Comparison of ENCODE assay signal across 9 mouse cellular contexts in genomic region chr3:87620218-87620891, GRCm38 (mm10). TPM values are rescaled to one million over a fixed set of nuclear protein-coding genes. Genes with fewer than 3 reads are reported as not detected.
DNase-seq lines count a peak whose midpoint lies in the region; ATAC-seq lines count a peak whose summit lies in the region.
"Had no signal": no experiment of that assay in that cellular context is flagged by ENCODE, and none has a peak within 500 bp of the region (broad histone marks: within the 10 kb centered on the region; RNA-seq: fewer than 3 reads in every experiment).

No protein-coding gene starts in this region.

- no peak for DNase-seq in heart, adult 18-20 months
- peak; percentile 54 for DNase-seq in brain, adult 2 months (ENCODE audit: low read depth, low spot score)
- no peak for DNase-seq in hindbrain, embryonic 14.5 days (ENCODE audit: low spot score)
- DNase-seq in MN1 (ENCODE audit: low spot score), result no peak
- no peak for DNase-seq in cerebellum, adult 18-20 months
- DNase-seq in kidney, postnatal 25 days, result no peak

- H3K27me3 ChIP-seq in heart, embryonic 12.5 days (replicated peaks), result no peaks in the 10 kb centered on the region
- H3K27me3 ChIP-seq in hindbrain, embryonic 14.5 days (ENCODE audit: control insufficient read depth, insufficient read depth, low read length), result no peaks in the 10 kb centered on the region
- no peaks in the 10 kb centered on the region for H3K27me3 ChIP-seq in midbrain, embryonic 13.5 days

- H3K4me3 ChIP-seq in heart, embryonic 12.5 days, result peak overlapping the region; percentile 33
- peak overlapping the region; percentile 66 for H3K4me3 ChIP-seq in hindbrain, embryonic 14.5 days (replicated peaks; ENCODE audit: low read length)
- peak overlapping the region; percentile 79 for H3K4me3 ChIP-seq in midbrain, embryonic 13.5 days (replicated peaks)

- 51% methylated on average over 7 of the region's 7 CpGs for WGBS in heart, embryonic 12.5 days
- 55% methylated on average over 7 of the region's 7 CpGs for WGBS in hindbrain, embryonic 14.5 days
- 63% methylated on average over 7 of the region's 7 CpGs for WGBS in midbrain, embryonic 13.5 days

- H3K9ac ChIP-seq in heart, embryonic 12.5 days, result peak overlapping the region; percentile 55
- peak overlapping the region; percentile 77 for H3K9ac ChIP-seq in hindbrain, embryonic 14.5 days
- peak overlapping the region; percentile 91 for H3K9ac ChIP-seq in midbrain, embryonic 13.5 days (replicated peaks)

- peaks cover 45% of the 10 kb centered on the region for H3K4me1 ChIP-seq in heart, embryonic 12.5 days (replicated peaks)
- peaks cover 46% of the 10 kb centered on the region for H3K4me1 ChIP-seq in hindbrain, embryonic 14.5 days (replicated peaks; ENCODE audit: control insufficient read depth, insufficient read depth, low read length)
- peaks cover 66% of the 10 kb centered on the region for H3K4me1 ChIP-seq in midbrain, embryonic 13.5 days (replicated peaks)

- no peak overlapping the region for H3K27ac ChIP-seq in heart, embryonic 12.5 days (ENCODE audit: poor library complexity, severe bottlenecking)
- H3K27ac ChIP-seq in hindbrain, embryonic 14.5 days, result no peak overlapping the region
- no peak overlapping the region for H3K27ac ChIP-seq in midbrain, embryonic 13.5 days

- H3K9me3 ChIP-seq in heart, embryonic 12.5 days (replicated peaks), result no peaks in the 10 kb centered on the region
- no peaks in the 10 kb centered on the region for H3K9me3 ChIP-seq in hindbrain, embryonic 14.5 days (ENCODE audit: control insufficient read depth, low read length)
- H3K9me3 ChIP-seq in midbrain, embryonic 13.5 days, result no peaks in the 10 kb centered on the region

- ATAC-seq in heart, embryonic 12.5 days (ENCODE audit: insufficient number of reproducible peaks, low FRiP score), result no peak
- no peak for ATAC-seq in hindbrain, embryonic 14.5 days (ENCODE audit: low FRiP score)
- ATAC-seq in midbrain, embryonic 13.5 days, result no peak
- ATAC-seq: CD4-positive, CD25-positive, alpha-beta regulatory T cell, adult 4 months had no signal

- no peaks in the 10 kb centered on the region for H3K36me3 ChIP-seq in heart, embryonic 12.5 days
- H3K36me3 ChIP-seq in hindbrain, embryonic 14.5 days (replicated peaks; ENCODE audit: control insufficient read depth, insufficient read depth), result no peaks in the 10 kb centered on the region
- H3K36me3 ChIP-seq in midbrain, embryonic 13.5 days, result no peaks in the 10 kb centered on the region

- peak overlapping the region; percentile 99 for H3K4me2 ChIP-seq in heart, embryonic 12.5 days
- H3K4me2 ChIP-seq in hindbrain, embryonic 14.5 days (replicated peaks), result peak overlapping the region; percentile 98
- H3K4me2 ChIP-seq in midbrain, embryonic 13.5 days (replicated peaks), result peak overlapping the region; percentile 96

RNA-seq across cellular contexts. Expression of gene Arhgef11, which starts 3.0 kb away (rescaled TPM):
- 14.2 and 15.1 TPM in 2 replicates for polyA plus RNA-seq in heart, embryonic 12.5 days (2016; fragmentation: Nextera tagmentation; extraction: Ambion mirVana)
- total RNA-seq in heart, adult 18-20 months (2021), result 10 to 100 TPM; 18.9 to 19.2 TPM
- 27.0 and 28.0 TPM in 2 replicates for polyA plus RNA-seq in hindbrain, embryonic 14.5 days (2014; fragmentation: Nextera tagmentation; extraction: Ambion mirVana)
- polyA plus RNA-seq in midbrain, embryonic 13.5 days (2015; fragmentation: Nextera tagmentation; extraction: Ambion mirVana), result 24.6 and 27.0 TPM in 2 replicates
